Mouse (Mus musculus): ENCODE results near the gene Esp3.

DNA sequence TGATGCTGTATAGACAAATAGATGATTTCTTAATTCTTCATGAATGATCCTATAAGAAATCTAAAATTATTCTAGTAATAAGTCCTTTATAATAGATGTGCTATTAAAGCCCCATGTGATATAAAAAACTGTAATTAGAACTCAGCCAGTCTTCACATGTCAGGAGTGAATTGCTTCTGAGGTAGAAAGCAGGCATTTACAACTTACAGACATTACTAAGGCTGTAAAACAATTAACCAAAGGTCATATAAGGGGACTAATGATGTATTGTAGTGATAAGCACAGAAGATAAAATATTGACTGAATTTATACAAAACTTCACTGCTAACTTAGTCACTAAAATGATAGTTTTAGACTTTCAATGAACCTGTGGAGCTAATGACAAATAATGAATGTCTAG lies 40.6 kb upstream of the Esp3 start:
- no peak for TF ChIP-seq CTCF (conservative IDR thresholded peaks at IDR 0.05; ENCODE audit: insufficient read depth, insufficient read length, low read depth, low read length)
- TF ChIP-seq POLR2A (IDR thresholded peaks at IDR 0.05; ENCODE audit: low read depth, low read length) = no peak
